Mouse (Mus musculus): ENCODE results near the gene Lyz1.
"Not testable (repeated sequence)": the region's sequence is repeated elsewhere in the genome, so short reads cannot be mapped to it uniquely, and the experiment has no call there.

Gene Lyz1

DNA sequence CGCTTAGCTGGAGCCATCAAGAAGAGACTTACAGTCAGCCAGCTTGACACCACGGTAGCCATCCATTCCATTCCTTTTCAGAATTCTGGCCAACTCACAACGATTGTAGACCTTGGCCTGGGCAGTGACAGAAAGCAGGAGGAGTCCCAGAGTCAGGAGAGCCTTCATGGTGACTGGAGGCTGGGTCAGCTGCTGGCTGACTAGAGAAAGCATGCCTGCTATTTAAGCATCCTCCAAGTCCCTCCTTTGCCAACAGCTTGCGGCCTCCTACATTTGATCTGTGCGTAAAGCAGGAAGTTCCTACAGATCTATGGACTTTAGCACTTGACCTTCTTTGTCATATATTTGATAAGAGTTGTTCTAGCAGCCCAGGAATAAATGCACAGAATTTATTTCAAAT lies at the start of gene Lyz1:
Lyz1 (minus strand) TSS at position 198 of the 400 bp plus-strand sequence.
- POLR2A ChIA-PET: no interaction called here
- CTCF ChIA-PET: no interaction called here

DNA sequence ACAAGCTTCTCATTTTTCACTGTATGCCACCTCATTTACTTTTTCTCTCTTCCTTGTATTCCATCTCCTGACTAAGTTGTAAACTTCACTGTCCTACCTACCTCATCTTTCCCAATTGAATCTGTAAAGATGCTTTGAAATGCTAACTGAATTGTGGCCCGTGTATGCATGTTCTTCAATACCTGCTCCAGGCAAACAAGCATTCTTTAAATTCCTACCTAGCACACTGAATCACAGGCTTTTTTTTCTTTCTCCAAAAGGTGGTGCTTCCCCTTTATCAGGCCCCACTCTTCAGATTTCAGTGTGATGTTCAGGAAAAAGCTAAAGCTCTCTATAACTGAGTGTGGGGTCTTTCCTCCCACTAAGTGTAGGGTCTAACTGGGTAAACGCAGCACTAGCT lies 49.7 kb upstream of the Lyz1 start:
- CTCF ChIA-PET: interaction anchor here in 1 of 4 experiments (1.8 kb wide), 1 partner anchor 12 kb away, joined by 4 read pairs; no protein-coding TSS in a partner anchor
- POLR2A ChIA-PET: interaction anchor here (0.6 to 3.8 kb wide), 24 partner anchors 9 to 119 kb away, joined by 3 to 25 read pairs (median 4); partner anchors contain the start of gene Yeats4 (in 3 of the 4)

DNA sequence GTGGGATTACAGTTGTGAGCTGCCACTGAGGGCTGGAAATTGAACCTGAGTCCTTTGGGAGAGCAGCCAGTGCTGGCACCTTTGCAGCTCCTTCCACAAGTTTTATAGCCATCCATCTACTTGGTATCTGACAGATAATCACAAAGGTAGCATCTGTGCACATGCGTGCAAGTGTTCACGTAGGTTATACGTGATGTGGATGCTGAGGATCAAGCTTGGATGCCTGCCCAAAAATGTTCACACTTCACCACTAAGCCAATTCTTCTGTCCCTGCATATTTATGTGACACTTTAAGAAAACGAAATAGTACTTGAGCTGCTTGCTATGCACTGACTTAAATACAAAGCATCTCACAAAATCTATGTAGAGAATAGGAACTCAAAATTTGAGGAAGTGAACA lies 48.4 kb upstream of the Lyz1 start:
- ChIA-PET POLR2A (interaction anchor here in 3 of 4 experiments (0.6 to 3.8 kb wide), 22 partner anchors 8 to 482 kb away, joined by 3 to 20 read pairs (median 4); partner anchors contain the start of gene Yeats4 (in 2 of the 3)), CTCF (interaction anchor here in 3 of 4 experiments (0.7 to 1.8 kb wide), 4 partner anchors 10 to 18 kb away, joined by 3 to 4 read pairs (median 3); no protein-coding TSS in a partner anchor)

DNA sequence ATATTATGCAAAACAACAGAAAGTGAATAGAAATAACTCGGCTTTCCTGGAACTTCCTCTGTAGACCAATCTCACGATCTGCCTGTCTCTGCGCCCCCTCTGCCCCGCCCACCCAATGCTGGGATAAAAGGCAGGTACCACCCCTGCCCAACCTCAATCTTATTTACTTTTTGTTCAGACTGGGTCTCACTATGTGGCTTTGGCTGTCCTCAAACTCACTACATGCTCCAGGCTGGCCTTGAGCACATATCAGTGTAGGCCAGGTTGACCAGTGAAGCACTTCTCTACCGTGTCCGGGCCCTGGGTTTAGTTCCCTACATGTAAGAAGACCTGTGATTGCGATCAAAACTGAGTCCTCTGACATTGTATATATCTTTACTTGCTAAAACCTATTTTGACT lies 46.6 kb upstream of the Lyz1 start:
- POLR2A ChIA-PET: no interaction called here
- CTCF ChIA-PET: no interaction called here

DNA sequence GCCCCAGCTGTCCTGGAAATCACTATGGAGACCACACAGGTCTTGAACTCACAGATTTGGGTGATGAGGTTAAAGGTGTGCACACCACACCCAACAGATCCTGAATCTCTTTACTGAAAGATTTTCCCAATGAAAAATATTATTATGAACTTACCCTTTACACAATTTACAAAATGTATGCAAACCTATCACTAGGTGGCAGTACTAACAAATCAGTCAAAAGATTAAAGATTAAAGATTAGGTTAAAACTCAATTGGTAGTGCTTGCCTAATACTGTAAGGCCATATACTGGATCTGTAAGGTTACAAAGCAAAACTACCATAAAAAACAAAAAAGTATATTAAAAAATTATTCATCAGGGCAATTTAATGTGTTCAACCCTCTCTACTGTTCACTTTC lies 45.3 kb upstream of the Lyz1 start:
- ChIA-PET CTCF (interaction anchor here in 1 of 4 experiments (0.7 to 1.0 kb wide), 2 partner anchors 351 to 478 kb away, joined by 3 read pairs; no protein-coding TSS in a partner anchor), POLR2A (no interaction called here)

DNA sequence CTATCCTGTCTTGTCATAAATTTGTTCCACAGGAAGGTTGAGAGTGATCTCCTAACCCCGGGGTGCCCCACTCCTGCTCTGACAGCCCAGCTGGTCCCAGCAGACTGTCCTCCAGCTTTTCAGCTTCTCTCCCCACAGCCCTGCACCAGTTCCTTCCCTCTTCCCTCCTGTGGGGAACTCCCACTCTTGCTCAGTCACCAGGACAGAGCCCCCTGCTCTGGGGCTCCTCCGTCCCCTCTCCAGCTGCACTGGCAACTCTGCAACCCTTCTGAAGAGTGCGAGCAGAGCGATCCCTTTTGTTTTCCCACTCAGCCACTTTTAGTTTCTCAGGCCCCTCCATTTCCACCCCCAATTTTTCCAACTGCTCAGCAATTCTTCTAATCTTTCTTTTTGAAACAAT lies 43.0 kb upstream of the Lyz1 start:
- ChIA-PET CTCF (interaction anchor here in 1 of 4 experiments (1.0 kb wide), 1 partner anchor 111 kb away, joined by 3 read pairs; the partner anchor contains the start of gene Yeats4), POLR2A (interaction anchor here in 1 of 4 experiments (1.1 to 1.8 kb wide), 3 partner anchors 13 to 111 kb away, joined by 3 to 5 read pairs (median 3); partner anchors contain the start of gene Yeats4)

DNA sequence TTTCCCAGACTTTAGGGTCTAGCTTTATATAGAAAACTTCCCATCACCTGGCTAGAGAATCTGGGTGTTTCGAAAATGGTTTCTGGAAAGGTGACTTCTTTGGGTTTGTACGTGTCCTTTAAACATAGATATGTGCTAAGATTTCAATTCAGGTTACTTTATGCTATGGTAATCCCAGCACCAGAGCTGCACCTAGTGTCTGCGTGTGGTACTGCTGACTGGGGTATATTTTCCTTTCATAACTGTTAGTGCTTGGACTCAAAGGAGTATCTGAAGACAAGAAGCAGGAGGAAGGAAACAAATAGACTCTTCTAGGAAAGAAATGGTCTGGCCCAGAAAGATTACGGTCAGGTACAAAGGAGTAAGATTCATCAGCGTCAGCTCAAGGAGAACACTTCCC lies 37.9 kb upstream of the Lyz1 start:
- ChIA-PET CTCF (interaction anchor here in 3 of 4 experiments (0.6 to 0.8 kb wide), 3 partner anchors 10 to 86 kb away, joined by 3 to 8 read pairs (median 4); no protein-coding TSS in a partner anchor), POLR2A (interaction anchor here in 2 of 4 experiments (1.4 to 1.5 kb wide), 3 partner anchors 81 to 108 kb away, joined by 3 read pairs; partner anchors contain the start of gene Yeats4 (in 1 of the 2))

DNA sequence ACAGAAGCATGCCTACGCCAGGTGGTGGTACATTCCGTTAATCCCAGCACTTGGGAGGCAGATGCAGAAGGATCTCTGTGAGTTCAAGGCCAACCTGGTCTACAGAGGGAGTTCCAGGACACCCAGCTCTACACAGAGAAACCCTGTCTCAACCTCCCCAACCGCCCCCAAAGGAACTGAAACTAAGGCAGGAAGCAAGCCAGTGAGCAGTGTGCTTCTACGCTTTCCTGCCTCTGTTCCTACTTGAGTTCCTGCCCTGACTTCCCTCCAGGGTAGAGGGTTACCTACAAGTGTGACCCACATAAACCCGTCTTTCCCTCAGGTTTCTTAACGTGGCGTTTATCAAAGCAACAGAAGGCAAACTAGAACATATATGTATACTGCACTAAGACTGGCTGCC lies 31.1 kb upstream of the Lyz1 start:
- ChIA-PET CTCF (no interaction called here), POLR2A (no interaction called here)

DNA sequence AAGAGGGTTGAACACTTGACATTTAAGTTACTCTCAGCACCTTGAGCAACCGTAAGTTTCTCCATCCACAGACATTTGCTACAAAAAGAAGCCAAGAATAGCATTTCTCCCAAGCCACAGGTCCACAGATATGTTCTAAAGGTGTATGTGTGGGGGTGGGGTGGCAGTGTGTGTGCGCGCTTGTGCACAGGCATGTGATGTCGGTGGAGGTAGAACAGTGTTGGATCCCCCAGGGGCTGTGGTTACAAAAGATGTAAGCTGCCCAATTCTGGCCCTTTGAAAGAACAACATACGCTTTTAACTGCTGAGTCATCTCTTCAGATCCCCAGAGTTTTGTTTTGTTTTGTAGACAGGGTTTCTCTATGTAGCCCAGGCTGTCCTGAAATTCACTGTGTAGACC lies 30.0 kb upstream of the Lyz1 start:
- POLR2A ChIA-PET: interaction anchor here in 1 of 4 experiments (0.5 kb wide), 1 partner anchor 8 kb away, joined by 6 read pairs; no protein-coding TSS in a partner anchor
- CTCF ChIA-PET: interaction anchor here in 2 of 4 experiments (0.5 to 0.8 kb wide), 2 partner anchors 112 to 520 kb away, joined by 3 read pairs; no protein-coding TSS in a partner anchor

DNA sequence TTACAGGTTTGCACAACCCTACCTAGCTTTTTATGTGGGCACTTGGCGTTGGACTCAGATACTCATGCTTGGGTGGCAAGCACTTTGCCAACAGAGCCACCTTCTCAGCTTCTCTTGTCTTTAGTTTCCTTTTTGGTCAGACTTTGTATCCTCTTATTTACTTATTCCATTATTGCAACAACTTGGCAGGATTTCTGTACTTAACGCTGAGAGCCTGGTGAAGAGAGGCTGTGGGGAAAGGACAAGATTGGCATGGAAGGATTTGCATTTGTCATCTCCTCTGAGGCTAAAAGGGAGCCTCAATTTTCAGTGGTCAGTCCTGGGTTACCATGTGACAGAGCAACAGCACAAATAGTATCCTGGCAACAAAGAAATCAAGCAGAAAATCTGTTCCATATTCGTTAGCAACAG lies 27.9 kb upstream of the Lyz1 start:
- POLR2A ChIA-PET: interaction anchor here in 1 of 4 experiments (0.8 kb wide), 1 partner anchor 96 kb away, joined by 3 read pairs; the partner anchor contains the start of gene Yeats4
- CTCF ChIA-PET: interaction anchor here in 1 of 4 experiments (0.6 kb wide), 1 partner anchor 40 kb away, joined by 4 read pairs; no protein-coding TSS in a partner anchor

DNA sequence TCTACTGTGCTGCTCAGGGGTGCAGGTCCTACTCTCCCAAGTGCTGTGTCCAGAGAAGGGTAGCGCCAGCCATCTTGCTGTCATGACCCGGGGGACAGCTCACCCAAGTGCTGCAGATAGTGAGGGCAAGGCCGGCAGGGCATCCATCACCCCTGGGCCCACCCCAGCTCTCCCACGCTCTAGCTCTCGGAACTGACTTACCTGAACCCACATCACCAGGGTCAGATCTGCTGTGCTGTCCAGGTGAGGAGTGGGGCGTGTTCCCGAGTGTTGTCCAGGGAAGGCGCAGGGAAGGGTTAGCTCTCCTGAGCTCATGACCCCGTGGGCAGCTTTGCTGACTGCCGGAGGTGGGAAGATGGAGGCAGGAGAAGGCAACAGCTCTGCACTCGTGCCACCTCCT lies 23.7 kb upstream of the Lyz1 start:
- POLR2A ChIA-PET: interaction anchor here in 3 of 4 experiments (0.5 to 1.3 kb wide), 4 partner anchors 25 to 1144 kb away, joined by 3 to 4 read pairs (median 3); no protein-coding TSS in a partner anchor
- CTCF ChIA-PET: interaction anchor here in 3 of 4 experiments (0.6 to 1.1 kb wide), 3 partner anchors 21 to 119 kb away, joined by 3 to 4 read pairs (median 4); no protein-coding TSS in a partner anchor

DNA sequence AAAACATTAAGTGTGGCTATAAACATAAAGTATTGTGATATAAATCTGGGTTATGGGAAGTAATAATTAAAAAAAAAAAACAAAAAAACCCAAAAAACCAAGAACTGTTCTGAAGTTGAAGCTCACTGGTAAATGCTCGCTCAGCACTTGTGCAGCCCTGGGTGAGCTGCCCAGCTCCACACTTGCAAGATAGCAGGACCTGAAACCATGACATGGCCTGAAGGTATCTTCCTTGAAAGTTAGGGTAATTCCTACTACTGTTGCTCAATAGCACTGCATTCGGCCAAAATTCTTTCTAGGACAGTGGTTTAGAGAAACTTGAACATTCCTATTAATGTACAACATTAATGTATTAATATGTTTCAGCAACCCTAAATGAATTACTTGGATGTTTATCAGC lies 20.5 kb upstream of the Lyz1 start:
- ChIA-PET CTCF (interaction anchor here in 1 of 4 experiments (0.6 kb wide), 1 partner anchor 90 kb away, joined by 3 read pairs; no protein-coding TSS in a partner anchor), POLR2A (no interaction called here)

DNA sequence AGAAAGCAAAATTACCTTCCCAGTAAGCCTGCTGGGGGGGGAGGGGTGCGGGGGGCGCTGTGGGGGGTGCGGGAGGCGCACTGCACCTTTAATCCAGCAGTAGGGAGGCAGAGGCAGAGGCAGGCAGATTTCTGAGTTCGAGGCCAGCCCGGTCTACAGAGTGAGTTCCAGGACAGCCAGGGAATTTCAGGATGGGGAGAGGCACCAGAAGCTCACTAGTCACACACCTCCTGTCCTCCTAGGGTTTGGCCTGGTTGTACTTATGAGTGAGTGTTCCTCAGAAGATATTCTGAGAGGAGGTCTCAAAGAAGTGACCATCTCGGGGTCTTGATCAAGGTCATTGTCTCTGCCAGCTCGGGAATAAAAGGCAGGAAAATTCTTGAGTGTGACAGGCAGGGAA lies 19.5 kb upstream of the Lyz1 start:
- CTCF ChIA-PET: no interaction called here
- POLR2A ChIA-PET: interaction anchor here in 1 of 4 experiments (1.4 kb wide), 1 partner anchor 99 kb away, joined by 3 read pairs; no protein-coding TSS in a partner anchor

DNA sequence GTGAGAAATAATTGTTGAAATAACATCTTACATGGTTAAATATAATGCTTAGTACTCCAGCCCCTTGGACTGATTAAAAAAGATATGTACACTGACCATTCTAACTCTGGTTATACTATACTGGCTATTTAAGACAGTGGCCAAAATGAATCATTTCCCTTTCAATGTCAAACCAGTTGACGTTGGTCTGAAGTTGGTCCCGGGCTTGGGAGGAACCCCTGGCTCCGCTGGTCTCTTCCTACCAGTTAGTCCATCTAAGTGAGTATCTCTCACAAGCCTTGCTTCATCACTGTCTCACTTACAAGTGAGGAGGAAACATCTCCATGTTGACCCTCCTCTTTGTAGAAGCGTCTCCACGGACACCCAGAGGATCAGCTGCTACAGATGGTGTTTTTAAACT lies 11.7 kb upstream of the Lyz1 start:
- CTCF ChIA-PET: no interaction called here
- POLR2A ChIA-PET: interaction anchor here in 2 of 4 experiments (0.6 to 0.9 kb wide), 2 partner anchors 9 to 812 kb away, joined by 4 read pairs; no protein-coding TSS in a partner anchor

DNA sequence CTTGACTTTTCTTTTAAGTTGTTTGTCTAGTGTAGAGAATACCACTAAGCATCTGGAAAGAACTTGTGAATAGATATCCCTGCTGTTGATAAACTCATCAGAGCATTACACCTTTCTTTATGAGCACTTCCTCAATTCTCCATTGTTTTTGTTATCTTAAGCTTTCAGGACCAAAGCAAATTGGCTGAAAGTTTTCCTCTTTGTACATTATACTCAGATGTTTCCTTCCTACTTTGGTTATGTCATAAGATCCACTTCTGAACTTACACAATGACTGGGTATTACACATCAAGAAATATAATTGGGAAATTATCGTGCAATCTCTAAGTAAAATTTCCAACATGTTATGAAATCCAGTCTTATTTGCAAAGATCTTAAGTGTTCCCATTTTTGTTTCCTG lies 9.0 kb upstream of the Lyz1 start:
- ChIA-PET POLR2A (no interaction called here), CTCF (no interaction called here)

DNA sequence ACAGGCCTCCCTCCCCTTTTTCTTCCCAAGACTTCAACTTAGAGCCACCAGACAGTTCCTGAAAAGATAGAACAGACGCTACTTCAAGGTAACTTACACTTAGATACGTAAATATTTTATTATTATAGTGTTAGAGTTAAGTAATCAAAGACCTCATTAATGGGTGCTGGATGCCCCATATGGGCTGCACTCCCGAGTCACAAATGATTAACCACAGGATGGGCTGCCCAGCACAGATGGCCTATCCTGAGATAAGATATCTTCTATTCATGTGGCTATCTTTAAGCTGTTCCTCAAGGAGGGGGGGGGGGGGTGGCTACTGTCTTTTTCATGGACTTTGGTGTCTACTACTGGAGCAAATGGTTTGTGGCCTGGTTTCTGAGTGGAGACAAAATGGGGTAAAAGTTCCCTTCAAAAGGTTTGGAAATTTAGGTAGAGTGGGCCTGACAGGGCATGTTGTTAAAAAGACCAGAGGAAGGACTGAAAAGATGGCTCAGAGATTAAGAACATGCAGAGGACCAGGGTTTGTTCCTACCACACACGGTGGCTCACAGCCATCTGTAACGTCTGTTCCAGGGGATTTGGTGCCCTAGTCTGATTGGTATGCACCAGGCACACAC lies 7.3 kb upstream of the Lyz1 start:
- CTCF ChIA-PET: no interaction called here
- POLR2A ChIA-PET: interaction anchor here in 1 of 4 experiments (0.6 kb wide), 1 partner anchor 76 kb away, joined by 5 read pairs; no protein-coding TSS in a partner anchor

DNA sequence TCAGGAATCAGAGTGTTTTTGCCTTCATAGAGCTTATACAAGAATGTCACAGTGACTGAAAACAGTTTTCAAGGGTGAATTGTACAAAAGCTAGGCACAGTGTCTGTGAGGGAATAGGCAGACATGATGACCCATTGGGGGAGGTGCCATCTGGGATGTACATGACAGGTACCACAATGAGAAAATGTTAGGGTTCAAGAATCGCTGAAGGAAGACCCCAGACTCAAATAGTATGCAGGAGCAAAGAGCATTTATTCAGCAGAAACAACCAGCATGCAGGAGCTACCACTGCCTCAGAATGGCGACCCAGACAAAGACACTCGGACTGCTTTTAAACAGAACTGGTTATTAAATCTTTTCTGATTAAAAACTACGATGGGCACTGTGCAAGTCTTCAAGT lies 6.4 kb upstream of the Lyz1 start:
- ChIA-PET CTCF (interaction anchor here in 1 of 4 experiments (1.1 kb wide), 1 partner anchor 104 kb away, joined by 3 read pairs; no protein-coding TSS in a partner anchor), POLR2A (no interaction called here)

DNA sequence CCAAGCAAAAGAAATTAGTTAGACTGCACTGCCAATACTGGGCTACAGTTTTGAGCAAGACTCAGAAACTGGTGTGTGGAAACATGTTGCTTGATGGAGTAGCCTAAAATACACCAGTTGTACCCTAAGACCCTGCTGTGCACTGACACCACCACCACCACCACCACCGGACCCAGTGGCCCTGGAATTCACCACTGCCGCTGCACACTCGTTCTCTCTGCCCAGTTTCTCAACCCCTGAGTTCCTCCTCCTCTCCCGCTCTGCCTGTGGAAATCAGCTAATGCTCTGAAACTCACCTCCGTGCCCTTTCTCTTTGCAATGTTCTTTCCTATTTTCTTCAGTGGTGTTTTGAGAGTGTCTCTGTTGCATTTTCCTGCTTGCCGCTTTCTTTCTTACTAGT lies 5.7 kb upstream of the Lyz1 start:
- ChIA-PET CTCF (interaction anchor here in 1 of 4 experiments (1.1 kb wide), 1 partner anchor 105 kb away, joined by 3 read pairs; no protein-coding TSS in a partner anchor), POLR2A (interaction anchor here in 1 of 4 experiments (0.6 kb wide), 1 partner anchor 128 kb away, joined by 3 read pairs; no protein-coding TSS in a partner anchor)

DNA sequence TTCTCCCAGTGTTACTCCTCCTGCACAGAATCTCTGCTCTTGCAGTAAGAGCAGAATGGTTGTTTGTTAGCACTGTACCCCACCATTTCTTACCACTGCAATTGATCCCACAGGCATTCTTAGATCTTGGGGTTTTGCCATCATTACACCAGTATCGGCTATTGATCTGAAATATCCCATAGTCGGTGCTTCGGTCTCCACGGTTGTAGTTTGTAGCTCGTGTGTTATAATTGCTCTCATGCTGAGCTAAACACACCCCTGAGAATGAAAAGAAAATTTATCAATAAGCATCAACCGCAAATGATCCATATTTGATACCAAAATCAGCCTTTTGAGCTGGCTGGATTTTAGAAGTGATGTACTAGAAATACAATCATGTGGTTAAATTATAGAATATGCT lies 1.7 kb downstream of the Lyz1 start:
- CTCF ChIA-PET, POLR2A ChIA-PET: not testable (repeated sequence)
